Comparison of ENCODE assay signal across 20 mouse cellular contexts in the genomic region with DNA sequence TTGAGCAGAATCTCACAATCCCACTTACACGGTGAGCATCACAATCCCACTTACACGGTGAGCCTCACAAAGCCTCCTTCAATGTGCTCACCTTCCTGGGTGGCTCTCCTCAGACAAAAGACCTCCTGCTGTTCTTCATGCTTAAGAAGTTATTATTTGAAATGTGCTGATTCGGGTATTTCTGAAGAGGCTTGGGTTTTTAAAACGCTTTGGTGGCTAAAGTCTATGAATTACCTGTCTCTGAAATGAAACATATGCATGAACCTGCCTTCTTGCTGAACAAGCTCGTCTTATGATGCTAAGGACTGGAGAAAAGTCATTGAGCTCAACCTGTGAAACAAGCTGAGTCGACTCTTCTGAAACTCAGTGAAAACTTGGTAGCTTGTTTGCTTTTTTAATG.
"Had no signal": no experiment of that assay in that cellular context is flagged by ENCODE, and none has a peak within 500 bp of the region (broad histone marks: within the 10 kb centered on the region; RNA-seq: fewer than 3 reads in every experiment).

No protein-coding gene starts in this region.

- H3K27ac ChIP-seq: kidney, embryonic 15.5 days; left cerebral cortex, adult 2 months; liver, embryonic 13.5 days; midbrain, embryonic 10.5 days; midbrain, embryonic 13.5 days; neural tube, embryonic 13.5 days had no signal

- DNase-seq: kidney, adult 8-10 months; kidney, postnatal 10 days; kidney, postnatal 36 days; layer of hippocampus, postnatal 36 days; liver, embryonic 13.5 days; lung, embryonic 14.5 days; lung, postnatal 10 days; lung, postnatal 36 days; retina, postnatal 1 day; right cerebral cortex, postnatal 25 days; thymus, adult 18-20 months; thymus, postnatal 36 days had no signal

- H3K36me3 ChIP-seq: kidney, embryonic 15.5 days; liver, embryonic 13.5 days; midbrain, embryonic 10.5 days; midbrain, embryonic 13.5 days; neural tube, embryonic 13.5 days had no signal

- H3K9me3 ChIP-seq: kidney, embryonic 15.5 days; liver, embryonic 13.5 days; megakaryocyte, embryonic 14.5 days; midbrain, embryonic 10.5 days; midbrain, embryonic 13.5 days; neural tube, embryonic 13.5 days had no signal

- H3K27me3 ChIP-seq: kidney, embryonic 15.5 days; liver, embryonic 13.5 days; megakaryocyte, embryonic 14.5 days; midbrain, embryonic 13.5 days; neural tube, embryonic 13.5 days had no signal

- H3K4me2 ChIP-seq: kidney, embryonic 15.5 days; liver, embryonic 13.5 days; lung, embryonic 14.5 days; midbrain, embryonic 13.5 days; neural tube, embryonic 13.5 days had no signal

- H3K4me3 ChIP-seq: kidney, embryonic 15.5 days; left cerebral cortex, adult 2 months; liver, embryonic 13.5 days; megakaryocyte, embryonic 14.5 days; midbrain, embryonic 10.5 days; midbrain, embryonic 13.5 days; myocyte; neural tube, embryonic 13.5 days had no signal

- H3K9ac ChIP-seq: kidney, embryonic 15.5 days; liver, embryonic 13.5 days; lung, embryonic 14.5 days; midbrain, embryonic 13.5 days; neural tube, embryonic 13.5 days had no signal

- ATAC-seq: midbrain, embryonic 13.5 days; midbrain, embryonic 16.5 days had no signal
